Comparison of ENCODE assay signal across 14 mouse cellular contexts in genomic region chr15:72150581-72150980, GRCm38 (mm10).
DNase-seq lines count a peak whose midpoint lies in the region; ATAC-seq lines count a peak whose summit lies in the region.
"Had no signal": no experiment of that assay in that cellular context is flagged by ENCODE, and none has a peak within 500 bp of the region (broad histone marks: within the 10 kb centered on the region; RNA-seq: fewer than 3 reads in every experiment).

No protein-coding gene starts in this region.

- ATAC-seq in frontal cortex, adult (ENCODE audit: low TSS enrichment), result peak; percentile 31; the same call in 1 of the 2 replicates
- ATAC-seq: forebrain, embryonic 15.5 days; intestine, embryonic 15.5 days had no signal

- no peak for DNase-seq in frontal cortex, postnatal 10 days (ENCODE audit: low spot score in 2 of 2)
- peak; percentile 86 to 91 for DNase-seq in cerebellum, adult 18-20 months
- DNase-seq in cerebellum, adult 9-11 months, result peak; percentile 95
- DNase-seq in cerebellum, postnatal 36 days, result peak; percentile 81 to 90
- DNase-seq in kidney, postnatal 36 days, result no peak
- no peak for DNase-seq in urinary bladder, postnatal 14 days (ENCODE audit: low spot score)
- DNase-seq in adrenal gland, postnatal 14 days, result no peak
- DNase-seq: adrenal gland, postnatal 25 days; embryo, embryonic 11 days; gastrocnemius, postnatal 14 days; kidney, adult 2 months had no signal

Comparison
In these comparisons a context has a peak if more than half of its experiments do, and no peak if none do; other contexts are left out.
1. DNase-seq: peak in cerebellum, adult 18-20 months (2 of 2), cerebellum, adult 9-11 months (single experiment) and cerebellum, postnatal 36 days (2 of 2); none in frontal cortex, postnatal 10 days (0 of 2), kidney, postnatal 36 days (0 of 2), urinary bladder, postnatal 14 days (single experiment) and adrenal gland, postnatal 14 days (single experiment).